Mouse (Mus musculus): ENCODE results near the gene Il3ra. TPM values are rescaled to one million over a fixed set of nuclear protein-coding genes. Genes with fewer than 3 reads are reported as not detected.
A peak's percentile ranks its signal among the peaks of the same experiment; 100 is the strongest.

Il3ra gene
- total and polyA plus RNA-seq, 2 experiments from 2014 or later = 4.0 to 11.3 TPM

GRCm38 (mm10) chr14:14346813-14347100 is 682 bp downstream of the Il3ra start:
- ATAC-seq (ENCODE audit: low FRiP score) = no peak; the same call in 1 of the 2 replicates
- Histone ChIP-seq H3K36me3 (ENCODE audit: insufficient read depth, low read length) (no peaks in the 10 kb centered on the region), H3K27me3 (ENCODE audit: insufficient read depth, low read length) (no peaks in the 10 kb centered on the region)

GRCm38 (mm10) chr14:14347151-14347835 is 1.2 kb downstream of the Il3ra start:
- Histone ChIP-seq H3K4me1 (ENCODE audit: insufficient read depth, low read length) (no peaks in the 10 kb centered on the region), H3K9me3 (ENCODE audit: low read length) (peaks cover 32% of the 10 kb centered on the region; the same call in 1 of the 2 replicates), H3K36me3 (ENCODE audit: insufficient read depth, low read length) (no peaks in the 10 kb centered on the region), H3K9ac (replicated peaks; ENCODE audit: low read length, poor library complexity, severe bottlenecking) (0 out of 2 replicates have a peak overlapping the region, but pooled peaks have one; percentile 72), H3K27me3 (ENCODE audit: insufficient read depth, low read length) (no peaks in the 10 kb centered on the region), H3K4me3 (ENCODE audit: low read depth, low read length) (peak overlapping the region; percentile 61), H3K4me2 (ENCODE audit: low read depth, low read length, poor library complexity, severe bottlenecking) (peak overlapping the region; percentile 90), H3K27ac (ENCODE audit: low read depth, low read length) (peak overlapping the region; percentile 73; the same call in 1 of the 2 replicates)
- WGBS = 87% methylated on average over 17 of the region's 17 CpGs
- TF ChIP-seq CTCF (IDR thresholded peaks at IDR 0.05) = no peak
- peak; percentile 3; the same call in 1 of the 2 replicates for ATAC-seq (ENCODE audit: low FRiP score)
- peak; percentile 35 for DNase-seq (ENCODE audit: low spot score)

More at GRCm38 (mm10) chr14:14346813-14347100, 682 bp downstream of the Il3ra start:
- TF ChIP-seq CTCF (IDR thresholded peaks at IDR 0.05) = no peak
- peak overlapping the region; percentile 72 for H3K9ac ChIP-seq (replicated peaks; ENCODE audit: low read length, poor library complexity, severe bottlenecking)
- DNase-seq (ENCODE audit: low spot score) = no peak
- WGBS = 34% methylated on average over 15 of the region's 16 CpGs
- no peaks in the 10 kb centered on the region for H3K4me1 ChIP-seq (ENCODE audit: insufficient read depth, low read length)
- peaks cover 32% of the 10 kb centered on the region; the same call in 1 of the 2 replicates for H3K9me3 ChIP-seq (ENCODE audit: low read length)
- H3K4me2 ChIP-seq (ENCODE audit: low read depth, low read length, poor library complexity, severe bottlenecking) = peak overlapping the region; percentile 90
- peak overlapping the region; percentile 73 for H3K27ac ChIP-seq (ENCODE audit: low read depth, low read length)
- H3K4me3 ChIP-seq (ENCODE audit: low read depth, low read length) = peak overlapping the region; percentile 61

GRCm38 (mm10) chr14:14347836-14348621 is 2.0 kb downstream of the Il3ra start:
- no peak overlapping the region for H3K9ac ChIP-seq (replicated peaks; ENCODE audit: low read length, poor library complexity, severe bottlenecking)
- 96% methylated on average over 14 of the region's 14 CpGs for WGBS
- DNase-seq (ENCODE audit: low spot score) (peak; percentile 44), ATAC-seq (ENCODE audit: low FRiP score) (0 out of 2 replicates have a peak, but pooled peaks have one; percentile 1)
- H3K27ac ChIP-seq (ENCODE audit: low read depth, low read length) = no peak overlapping the region
- no peak overlapping the region for H3K4me3 ChIP-seq (ENCODE audit: low read depth, low read length)
- H3K9me3 ChIP-seq (ENCODE audit: low read length) = peaks cover 32% of the 10 kb centered on the region; the same call in 1 of the 2 replicates
- H3K27me3 ChIP-seq (ENCODE audit: insufficient read depth, low read length) = no peaks in the 10 kb centered on the region
- no peak for TF ChIP-seq CTCF (IDR thresholded peaks at IDR 0.05)
- no peaks in the 10 kb centered on the region for H3K36me3 ChIP-seq (ENCODE audit: insufficient read depth, low read length)
- no peaks in the 10 kb centered on the region for H3K4me1 ChIP-seq (ENCODE audit: insufficient read depth, low read length)
- no peak overlapping the region for H3K4me2 ChIP-seq (ENCODE audit: low read depth, low read length, poor library complexity, severe bottlenecking)

- peaks cover 32% of the 10 kb centered on the region; the same call in 1 of the 2 replicates for H3K9me3 ChIP-seq (ENCODE audit: low read length)
- H3K9ac ChIP-seq (replicated peaks; ENCODE audit: low read length, poor library complexity, severe bottlenecking) = no peak overlapping the region
- 92% methylated on average over 26 of the region's 26 CpGs for WGBS
- no peak for ATAC-seq (ENCODE audit: low FRiP score)
- H3K27ac ChIP-seq (ENCODE audit: low read depth, low read length) = no peak overlapping the region
- no peak overlapping the region for H3K4me2 ChIP-seq (ENCODE audit: low read depth, low read length, poor library complexity, severe bottlenecking)
- no peak overlapping the region for H3K4me3 ChIP-seq (ENCODE audit: low read depth, low read length)
- no peak for DNase-seq (ENCODE audit: low spot score)
- TF ChIP-seq CTCF (IDR thresholded peaks at IDR 0.05) = no peak
- H3K27me3 ChIP-seq (ENCODE audit: insufficient read depth, low read length) = no peaks in the 10 kb centered on the region
- no peaks in the 10 kb centered on the region for H3K4me1 ChIP-seq (ENCODE audit: insufficient read depth, low read length)
- no peaks in the 10 kb centered on the region for H3K36me3 ChIP-seq (ENCODE audit: insufficient read depth, low read length)
Measured at GRCm38 (mm10) chr14:14348674-14349401, 2.8 kb downstream of the Il3ra start.

GRCm38 (mm10) chr14:14349485-14350262 is 3.6 kb downstream of the Il3ra start:
- no peak overlapping the region for H3K27ac ChIP-seq (ENCODE audit: low read depth, low read length)

More at GRCm38 (mm10) chr14:14349485-14350262, 3.6 kb downstream of the Il3ra start:
- Histone ChIP-seq H3K4me3 (ENCODE audit: low read depth, low read length) (no peak overlapping the region), H3K36me3 (ENCODE audit: insufficient read depth, low read length) (no peaks in the 10 kb centered on the region), H3K27me3 (ENCODE audit: insufficient read depth, low read length) (no peaks in the 10 kb centered on the region), H3K4me2 (ENCODE audit: low read depth, low read length, poor library complexity, severe bottlenecking) (no peak overlapping the region), H3K4me1 (ENCODE audit: insufficient read depth, low read length) (no peaks in the 10 kb centered on the region), H3K9ac (replicated peaks; ENCODE audit: low read length, poor library complexity, severe bottlenecking) (no peak overlapping the region), H3K9me3 (ENCODE audit: low read length) (peaks cover 32% of the 10 kb centered on the region; the same call in 1 of the 2 replicates)
- TF ChIP-seq CTCF (IDR thresholded peaks at IDR 0.05) = no peak
- ATAC-seq (ENCODE audit: low FRiP score) (no peak), DNase-seq (ENCODE audit: low spot score) (no peak)
- 98% methylated on average over 20 of the region's 20 CpGs for WGBS

Measured in midbrain, postnatal 0 days (tissue).